ENCODE assay signal across 8 mouse cellular contexts in the genomic region with DNA sequence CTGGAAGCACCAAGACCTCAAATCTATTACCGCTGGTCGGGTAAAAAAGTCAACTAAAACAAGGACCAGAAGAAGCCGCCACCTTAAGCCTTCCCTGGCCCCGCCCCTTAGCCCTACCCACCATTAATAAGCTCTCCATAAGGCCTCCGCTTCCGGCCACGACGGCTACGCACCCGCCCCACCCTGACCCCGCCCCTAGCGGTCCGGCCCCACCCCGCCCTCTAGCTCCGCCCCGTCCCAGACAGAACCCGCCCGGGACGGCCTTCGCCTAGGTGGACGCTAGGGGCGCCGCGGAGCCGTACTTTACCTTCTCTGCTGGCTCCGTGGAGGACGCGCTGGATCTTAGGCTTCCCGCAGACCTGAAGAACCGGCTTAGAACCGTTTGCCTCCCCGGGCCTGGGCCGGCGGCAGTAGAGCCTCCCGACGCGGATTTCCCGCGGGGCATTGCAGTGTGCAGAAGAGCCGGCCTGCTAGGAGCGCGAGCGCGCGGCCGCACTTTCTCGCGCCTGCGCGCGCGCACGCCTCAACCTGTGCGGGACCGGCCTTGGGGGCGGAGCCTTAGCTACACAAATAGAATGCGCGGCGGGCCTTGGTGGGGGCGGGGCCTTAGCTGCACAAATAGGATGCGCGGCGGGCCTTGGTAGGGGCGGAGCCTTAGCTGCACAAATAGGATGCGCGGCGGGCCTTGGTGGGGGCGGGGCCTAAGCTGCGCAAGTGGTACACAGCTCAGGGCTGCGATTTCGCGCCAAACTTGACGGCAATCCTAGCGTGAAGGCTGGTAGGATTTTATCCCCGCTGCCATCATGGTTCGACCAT. TPM values are rescaled to one million over a fixed set of nuclear protein-coding genes. Genes with fewer than 3 reads are reported as not detected.
DNase-seq lines count a peak whose midpoint lies in the region; ATAC-seq and TF ChIP-seq lines count a peak whose summit lies in the region.

Dhfr (plus strand) TSS at position 271 of the 816 bp plus-strand sequence.
Msh3 (minus strand) TSS at position 548 of the 816 bp plus-strand sequence.

- peaks cover 32% of the 10 kb centered on the region for H3K4me1 ChIP-seq in G1E (ENCODE audit: insufficient read depth, low read depth, low read length)
- peaks cover 7% of the 10 kb centered on the region for H3K4me1 ChIP-seq in forebrain, embryonic 16.5 days (replicated peaks; ENCODE audit: control insufficient read depth, insufficient read depth, low read length)
- no peaks in the 10 kb centered on the region for H3K4me1 ChIP-seq in lung, embryonic 14.5 days (ENCODE audit: insufficient read depth)
- peaks cover 5% of the 10 kb centered on the region for H3K4me1 ChIP-seq in olfactory bulb, adult 2 months (ENCODE audit: control insufficient read depth, insufficient read depth, low read length)
- peaks cover 9% of the 10 kb centered on the region for H3K4me1 ChIP-seq in thymus, adult 2 months (replicated peaks; ENCODE audit: control insufficient read depth, insufficient read depth, low read length)

- peak within 1 kb of the TSS; percentile 92 for H3K4me3 ChIP-seq in G1E (ENCODE audit: low read depth, low read length)
- peak within 1 kb of the TSS; percentile 75 for H3K4me3 ChIP-seq in forebrain, embryonic 16.5 days (replicated peaks; ENCODE audit: low read length)
- peak within 1 kb of the TSS; percentile 95 for H3K4me3 ChIP-seq in layer of hippocampus, adult 2 months
- H3K4me3 ChIP-seq in lung, embryonic 14.5 days (ENCODE audit: low read depth, low read length): peak within 1 kb of the TSS; percentile 74
- H3K4me3 ChIP-seq in olfactory bulb, adult 2 months (ENCODE audit: insufficient read depth, low read depth, low read length): peak within 1 kb of the TSS; percentile 86
- peak within 1 kb of the TSS; percentile 80 for H3K4me3 ChIP-seq in thymus, adult 2 months (ENCODE audit: control insufficient read depth, insufficient read depth, low read length)

- DNase-seq in G1E (ENCODE audit: low spot score): peak; percentile 81
- DNase-seq in cerebellum, adult 18-20 months: peak; percentile 98
- DNase-seq in heart, postnatal 36 days: peak; percentile 96 to 98
- peak; percentile 96 to 97 for DNase-seq in layer of hippocampus, adult 2 months (ENCODE audit: low spot score in 2 of 2)
- DNase-seq in lung, embryonic 14.5 days: peak; percentile 98
- DNase-seq in thymus, adult 2 months: peak; percentile 96

- peak within 1 kb of the TSS; percentile 65 for H3K9ac ChIP-seq in forebrain, embryonic 16.5 days (replicated peaks; ENCODE audit: low read depth, low read length)
- H3K9ac ChIP-seq in lung, embryonic 14.5 days: peak within 1 kb of the TSS; percentile 74

- peak; percentile 95 for TF ChIP-seq POLR2A in olfactory bulb, adult 2 months (IDR thresholded peaks at IDR 0.05; ENCODE audit: insufficient read depth, low read depth, low read length)
- peak; percentile 85 for TF ChIP-seq POLR2A in thymus, adult 2 months (IDR thresholded peaks at IDR 0.05; ENCODE audit: control insufficient read depth, extremely low read depth, insufficient read depth, low read length, poor library complexity)

- H3K9me3 ChIP-seq in G1E (replicated peaks): no peaks in the 10 kb centered on the region
- no peaks in the 10 kb centered on the region for H3K9me3 ChIP-seq in forebrain, embryonic 16.5 days (ENCODE audit: control insufficient read depth, low read length)
- H3K9me3 ChIP-seq in lung, embryonic 14.5 days (ENCODE audit: low read depth, low read length): no peaks in the 10 kb centered on the region

- WGBS in forebrain, embryonic 16.5 days: under 1% methylated on average over 76 of the region's 76 CpGs
- under 1% methylated on average over 76 of the region's 76 CpGs for WGBS in lung, embryonic 14.5 days
- under 1% methylated on average over 76 of the region's 76 CpGs for WGBS in olfactory bulb, adult 2 months
- WGBS in thymus, adult 2 months: under 1% methylated on average over 76 of the region's 76 CpGs

- peak within 1 kb of the TSS; percentile 97 for H3K4me2 ChIP-seq in forebrain, embryonic 16.5 days (ENCODE audit: low read length)
- H3K4me2 ChIP-seq in lung, embryonic 14.5 days: peak within 1 kb of the TSS; percentile 95

- TF ChIP-seq CTCF in G1E (IDR thresholded peaks at IDR 0.05; ENCODE audit: low read depth, low read length): peak; percentile 23; the same call in 1 of the 2 replicates
- peak; percentile 87 for TF ChIP-seq CTCF in layer of hippocampus, adult 2 months (conservative IDR thresholded peaks at IDR 0.05)
- peak; percentile 83 for TF ChIP-seq CTCF in lung, embryonic 14.5 days (IDR thresholded peaks at IDR 0.05; ENCODE audit: low read depth)
- peak; percentile 92 for TF ChIP-seq CTCF in olfactory bulb, adult 2 months (IDR thresholded peaks at IDR 0.05; ENCODE audit: insufficient read depth, low read depth, low read length)
- peak; percentile 90 for TF ChIP-seq CTCF in thymus, adult 2 months (IDR thresholded peaks at IDR 0.05; ENCODE audit: borderline replicate concordance, control insufficient read depth, extremely low read depth, insufficient read depth, low read length, poor library complexity)

- peak within 1 kb of the TSS; percentile 94 for H3K27ac ChIP-seq in forebrain, embryonic 16.5 days (ENCODE audit: low read length)
- H3K27ac ChIP-seq in layer of hippocampus, adult 2 months: peak within 1 kb of the TSS; percentile 96
- H3K27ac ChIP-seq in lung, embryonic 14.5 days (ENCODE audit: low read depth): peak within 1 kb of the TSS; percentile 87
- H3K27ac ChIP-seq in olfactory bulb, adult 2 months (ENCODE audit: insufficient read depth, low read depth, low read length): peak within 1 kb of the TSS; percentile 78
- H3K27ac ChIP-seq in thymus, adult 2 months (ENCODE audit: control insufficient read depth, insufficient read depth, low read length): peak within 1 kb of the TSS; percentile 72

- H3K36me3 ChIP-seq in G1E (replicated peaks): peaks cover 61% of the 10 kb centered on the region
- no peaks in the 10 kb centered on the region for H3K36me3 ChIP-seq in forebrain, embryonic 16.5 days (ENCODE audit: control insufficient read depth, insufficient read depth)
- peaks cover 26% of the 10 kb centered on the region for H3K36me3 ChIP-seq in lung, embryonic 14.5 days (ENCODE audit: insufficient read depth)
- H3K36me3 ChIP-seq in thymus, adult 2 months (ENCODE audit: control insufficient read depth, insufficient read depth, low read length): no peaks in the 10 kb centered on the region; the same call in 1 of the 2 replicates

- intact Hi-C loops in heart, postnatal 36 days (cut with DNase I): loop anchor here (5.0 kb wide), 1 partner anchor 388 kb away; no protein-coding TSS in a partner anchor

- no peaks in the 10 kb centered on the region for H3K27me3 ChIP-seq in G1E (ENCODE audit: insufficient read depth, low read length)
- H3K27me3 ChIP-seq in forebrain, embryonic 16.5 days (replicated peaks; ENCODE audit: control insufficient read depth, insufficient read depth, low read length): no peaks in the 10 kb centered on the region
- H3K27me3 ChIP-seq in lung, embryonic 14.5 days (ENCODE audit: insufficient read depth, low read length): no peaks in the 10 kb centered on the region
- H3K27me3 ChIP-seq in thymus, adult 2 months (ENCODE audit: control insufficient read depth, insufficient read depth, low read length): no peaks in the 10 kb centered on the region

- ATAC-seq in G1E (ENCODE audit: extremely low read depth, insufficient number of reproducible peaks, low FRiP score, poor library complexity, severe bottlenecking): peak; percentile 89
- ATAC-seq in forebrain, embryonic 16.5 days: peak; percentile 97
- ATAC-seq in lung, embryonic 14.5 days (ENCODE audit: insufficient read depth): peak; percentile 97

RNA-seq across cellular contexts. Expression of gene Dhfr, which starts in this region (rescaled TPM):
- total RNA-seq in G1E (2014; fragmentation: Nextera tagmentation): 24.2 and 30.5 TPM in 2 replicates
- 26.5 and 27.1 TPM in 2 replicates for total RNA-seq in G1E (2017)
- 1.1 and 1.2 TPM in 2 replicates for polyA plus RNA-seq in G1E (2012)
- 7.9 and 8.8 TPM in 2 replicates for polyA plus RNA-seq in forebrain, embryonic 16.5 days (2015; fragmentation: Nextera tagmentation; extraction: Ambion mirVana)
- total RNA-seq in heart, postnatal 36 days (2021): 1 to 10 TPM in 1 of 2 experiments, under 1 TPM in 1; 0.87 to 1.2 TPM
- total RNA-seq in layer of hippocampus, adult 2 months (2021): 1 to 10 TPM; 1.3 to 1.5 TPM
- 19.2 and 21.6 TPM in 2 replicates for polyA plus RNA-seq in lung, embryonic 14.5 days (2014; fragmentation: Nextera tagmentation; extraction: Ambion mirVana)
- not detected in 2 replicates for polyA plus RNA-seq in olfactory bulb, adult 2 months (2012; ENCODE audit: insufficient read depth, insufficient read length, low replicate concordance, missing spikeins)
- 3.0 and 3.5 TPM in 2 replicates for polyA plus RNA-seq in thymus, adult 2 months (2012; rRNA removed)

RNA-seq across cellular contexts. Expression of gene Msh3, which starts in this region (rescaled TPM):
- 39.0 and 44.4 TPM in 2 replicates for total RNA-seq in G1E (2014; fragmentation: Nextera tagmentation)
- 43.7 and 49.1 TPM in 2 replicates for total RNA-seq in G1E (2017)
- 33.1 and 33.5 TPM in 2 replicates for polyA plus RNA-seq in G1E (2012)
- 30.4 and 31.5 TPM in 2 replicates for polyA plus RNA-seq in forebrain, embryonic 16.5 days (2015; fragmentation: Nextera tagmentation; extraction: Ambion mirVana)
- total RNA-seq in heart, postnatal 36 days (2021): 10 to 100 TPM in 1 of 2 experiments, 1 to 10 TPM in 1; 9.5 to 11.3 TPM
- 10 to 100 TPM; 24.6 to 27.8 TPM for total RNA-seq in layer of hippocampus, adult 2 months (2021)
- polyA plus RNA-seq in lung, embryonic 14.5 days (2014; fragmentation: Nextera tagmentation; extraction: Ambion mirVana): 27.6 and 29.1 TPM in 2 replicates
- polyA plus RNA-seq in olfactory bulb, adult 2 months (2012; ENCODE audit: insufficient read depth, insufficient read length, low replicate concordance, missing spikeins): not detected in 2 replicates
- 7.8 and 8.4 TPM in 2 replicates for polyA plus RNA-seq in thymus, adult 2 months (2012; rRNA removed)

Comparison
In these comparisons a context has a peak if more than half of its experiments do, and no peak if none do; other contexts are left out.
1. Peak in every context shown above with its lines: DNase-seq, ATAC-seq, H3K4me3 ChIP-seq and H3K27ac ChIP-seq.
2. RNA of gene Dhfr (total RNA-seq): 24.2 to 30.5 TPM in G1E; 1.3 to 1.5 TPM in layer of hippocampus, adult 2 months and 0.87 to 1.2 TPM in heart, postnatal 36 days; every median in the first group is over 10 times any median in the second.
3. CTCF ChIP-seq: peak in every context shown above with its lines; median percentile 92 in olfactory bulb, adult 2 months; 90 in thymus, adult 2 months; 87 in layer of hippocampus, adult 2 months; 83 in lung, embryonic 14.5 days; 23 in G1E.